Mouse (Mus musculus): Measurements from ENCODE around the gene Sstr3. TPM values are rescaled to one million over a fixed set of nuclear protein-coding genes. Genes with fewer than 3 reads are reported as not detected.

Gene Sstr3
- under 1 TPM; 0.39 to 0.42 TPM for total RNA-seq (2021)
- long read RNA-seq, experiment 1, result 0 reads
- long read RNA-seq, experiment 2, result 0 reads

DNA sequence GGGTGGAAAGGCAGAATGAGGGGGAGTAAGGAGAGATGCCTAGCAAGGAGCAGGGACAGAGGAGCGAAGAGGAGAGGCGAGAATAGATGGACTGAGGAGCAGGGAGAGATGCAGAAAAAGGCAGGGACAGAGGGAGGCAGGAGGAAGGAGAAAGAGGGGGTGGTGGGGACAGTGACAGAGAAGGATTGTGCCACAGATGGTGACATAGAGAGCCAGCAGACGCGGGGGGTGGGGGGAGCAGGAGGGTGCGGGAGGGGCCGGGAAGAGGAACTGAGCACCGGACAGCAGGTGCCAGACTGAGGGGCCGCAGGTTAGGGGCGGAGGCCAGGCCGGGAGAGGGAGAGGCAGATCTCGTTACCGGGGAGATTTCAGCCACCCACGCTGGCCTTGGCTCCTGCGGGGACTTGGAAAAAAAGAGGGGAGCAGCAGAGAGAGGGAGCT, at the start of gene Sstr3:
TSS of gene Sstr3 (minus strand) at position 125 of the 441 bp plus-strand sequence.
- peak; percentile 61 for DNase-seq

DNA sequence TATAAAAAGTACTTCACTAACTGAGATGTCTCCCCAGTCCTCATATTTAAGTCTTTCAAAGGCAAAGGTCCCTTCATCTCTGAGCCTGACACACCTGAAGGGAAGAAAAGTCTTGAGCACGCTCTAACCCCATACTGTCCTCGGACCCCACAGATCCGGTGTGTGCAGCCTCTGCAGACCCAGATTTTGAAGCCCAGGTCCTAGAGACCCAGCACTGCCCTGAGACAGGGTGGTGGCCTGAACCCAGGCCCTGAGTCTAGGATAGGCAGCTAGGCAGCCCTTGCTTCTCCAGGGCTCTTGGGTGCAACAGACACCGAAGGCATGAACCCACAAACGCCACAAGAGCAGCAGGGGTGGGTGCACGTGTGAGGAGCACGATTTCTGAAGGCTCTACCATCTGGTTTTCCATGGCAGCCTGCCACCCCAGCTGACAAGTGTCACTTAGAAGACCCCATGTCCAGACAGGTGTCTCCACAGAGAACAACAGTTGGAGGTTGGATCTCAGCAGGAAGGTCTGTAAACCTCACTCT, 49.5 kb upstream of the Sstr3 start:
- DNase-seq, result no peak

DNA sequence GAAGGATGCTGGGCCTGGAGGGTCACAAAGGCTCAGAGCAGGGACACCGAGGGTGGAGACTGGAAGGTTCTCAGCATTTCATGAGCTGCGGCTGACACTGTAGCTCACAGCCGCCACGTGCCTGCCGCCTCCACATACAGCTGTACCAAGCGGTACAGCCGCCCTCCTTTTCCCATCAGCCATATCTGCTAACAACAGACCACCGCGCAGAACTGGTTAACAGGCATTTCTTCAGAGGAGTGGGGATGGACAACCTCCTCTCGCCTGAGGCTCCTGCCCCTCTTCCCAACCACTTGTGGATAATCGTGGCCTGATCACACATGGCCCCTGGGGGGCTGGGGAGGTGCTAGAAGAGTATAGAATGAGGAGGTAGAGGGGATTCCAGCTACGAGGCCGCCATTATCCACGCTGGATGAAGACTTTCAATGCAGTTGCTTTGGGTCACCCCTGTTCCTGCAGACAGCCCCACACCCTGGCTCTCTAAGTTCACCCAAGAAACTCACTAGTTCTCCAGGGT, 48.0 kb upstream of the Sstr3 start:
- no peak for DNase-seq

DNA sequence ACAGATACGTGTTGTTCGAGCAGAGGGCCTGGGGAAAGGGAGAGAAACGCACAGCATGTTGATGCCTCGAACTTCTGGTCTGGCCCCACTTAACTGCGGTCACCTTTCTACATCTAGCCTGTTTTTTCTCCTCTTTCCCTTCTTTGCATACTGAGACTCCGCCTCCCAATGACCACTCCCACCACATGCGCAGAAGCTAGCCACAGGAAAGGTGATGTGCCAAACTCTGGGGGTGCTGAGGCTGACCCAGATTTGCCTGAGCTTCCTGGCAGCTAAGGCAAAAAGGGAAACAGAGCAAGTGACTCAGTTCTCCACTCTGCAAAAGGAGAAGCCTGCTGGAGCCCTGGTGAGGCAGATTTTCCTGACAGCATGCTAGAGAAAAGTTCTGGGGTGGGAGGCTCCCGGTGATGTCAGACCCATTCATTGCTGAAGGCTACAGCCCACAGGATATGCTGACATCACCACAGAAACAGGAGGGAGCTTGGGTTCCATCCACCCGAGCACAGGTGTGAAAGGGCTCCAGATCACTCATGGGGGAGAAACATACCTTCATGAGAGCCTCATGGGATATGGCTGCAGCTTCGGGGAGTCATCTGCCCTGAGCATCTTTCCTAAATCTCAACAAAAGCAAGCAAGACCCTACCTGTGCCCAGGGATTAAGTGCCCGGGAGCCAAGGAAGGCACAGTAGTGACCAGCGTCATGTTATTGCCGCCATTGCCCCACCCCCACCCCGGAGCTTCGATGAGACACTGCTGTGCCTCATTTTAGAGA, 47.4 kb upstream of the Sstr3 start:
- no peak for DNase-seq

DNA sequence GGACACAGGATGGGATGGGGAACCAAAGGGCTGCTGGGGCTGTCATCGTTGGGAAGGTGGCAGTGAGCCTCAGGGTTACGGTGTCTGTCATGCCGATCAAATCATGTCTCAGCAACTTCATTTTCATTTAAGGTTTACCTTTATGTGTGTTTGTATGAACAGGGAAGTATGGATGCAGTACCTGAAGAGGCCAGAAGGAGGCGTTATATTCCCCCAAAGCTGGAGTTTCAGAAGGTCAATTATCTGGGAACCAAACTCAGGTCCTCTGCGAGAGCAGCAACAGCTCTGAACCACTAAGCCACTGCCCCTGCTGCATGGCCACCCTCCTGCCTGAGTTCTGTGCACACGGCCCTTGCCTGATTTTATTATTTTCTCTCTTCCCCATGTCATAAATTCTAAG, 46.3 kb upstream of the Sstr3 start:
- no peak for DNase-seq

DNA sequence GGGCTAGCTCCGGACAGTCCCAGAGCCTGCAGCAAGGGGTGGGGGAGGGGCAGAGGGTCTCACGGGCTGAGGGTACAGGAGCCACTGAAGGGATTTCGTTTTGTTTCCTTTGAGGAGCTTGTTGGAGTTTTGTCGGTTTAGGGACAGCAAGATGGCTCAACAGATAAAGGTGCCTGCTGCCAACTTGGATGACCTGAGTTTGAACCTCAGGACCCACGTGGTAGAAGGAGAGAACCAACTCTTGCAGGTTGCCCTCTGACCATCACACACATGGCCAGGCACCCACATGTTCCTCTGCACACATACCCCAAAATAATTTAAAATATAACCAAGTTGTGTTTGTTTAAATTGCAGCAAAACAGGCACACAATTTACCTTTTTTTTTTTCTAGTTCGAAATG, 45.5 kb upstream of the Sstr3 start:
- no peak for DNase-seq

DNA sequence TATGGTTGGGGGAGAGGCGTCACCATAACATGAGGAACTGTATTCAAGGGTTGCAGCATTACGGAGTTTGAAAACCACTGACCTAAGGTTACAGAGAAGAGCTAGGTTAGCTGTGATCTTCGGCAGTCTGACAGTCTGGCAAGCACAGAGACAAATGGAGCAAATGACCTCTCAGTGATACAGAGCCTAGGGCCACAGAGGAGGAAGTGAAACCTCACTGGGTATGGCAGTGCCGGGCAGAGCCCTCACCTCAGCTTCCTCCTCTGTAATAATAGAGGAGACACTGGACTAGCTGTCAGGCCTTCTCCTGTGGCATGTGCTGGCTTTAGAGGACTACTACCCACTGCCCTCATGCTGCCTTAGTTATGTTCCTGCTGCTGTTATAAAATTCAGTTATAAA, 44.4 kb upstream of the Sstr3 start:
- DNase-seq, result no peak

DNA sequence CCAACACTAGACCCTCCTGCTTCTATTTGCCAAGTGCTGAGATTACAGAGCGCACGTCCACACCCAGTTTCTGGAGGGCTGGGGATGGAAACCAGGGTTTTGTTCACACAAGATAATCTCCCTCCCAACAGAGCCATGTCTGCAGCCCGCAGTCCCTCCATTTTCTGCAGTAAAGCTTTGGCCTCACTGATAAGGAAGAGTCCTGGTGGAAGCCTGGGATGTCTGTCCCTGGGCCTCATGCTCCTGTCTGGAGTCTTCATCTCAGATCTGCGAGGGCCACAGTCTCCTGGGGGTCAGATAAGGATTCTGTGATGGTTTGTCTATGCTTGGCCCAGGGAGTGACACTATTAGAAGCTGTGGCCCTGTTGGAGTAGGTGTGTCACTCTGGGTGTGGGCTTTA, 43.6 kb upstream of the Sstr3 start:
- DNase-seq, result no peak

DNA sequence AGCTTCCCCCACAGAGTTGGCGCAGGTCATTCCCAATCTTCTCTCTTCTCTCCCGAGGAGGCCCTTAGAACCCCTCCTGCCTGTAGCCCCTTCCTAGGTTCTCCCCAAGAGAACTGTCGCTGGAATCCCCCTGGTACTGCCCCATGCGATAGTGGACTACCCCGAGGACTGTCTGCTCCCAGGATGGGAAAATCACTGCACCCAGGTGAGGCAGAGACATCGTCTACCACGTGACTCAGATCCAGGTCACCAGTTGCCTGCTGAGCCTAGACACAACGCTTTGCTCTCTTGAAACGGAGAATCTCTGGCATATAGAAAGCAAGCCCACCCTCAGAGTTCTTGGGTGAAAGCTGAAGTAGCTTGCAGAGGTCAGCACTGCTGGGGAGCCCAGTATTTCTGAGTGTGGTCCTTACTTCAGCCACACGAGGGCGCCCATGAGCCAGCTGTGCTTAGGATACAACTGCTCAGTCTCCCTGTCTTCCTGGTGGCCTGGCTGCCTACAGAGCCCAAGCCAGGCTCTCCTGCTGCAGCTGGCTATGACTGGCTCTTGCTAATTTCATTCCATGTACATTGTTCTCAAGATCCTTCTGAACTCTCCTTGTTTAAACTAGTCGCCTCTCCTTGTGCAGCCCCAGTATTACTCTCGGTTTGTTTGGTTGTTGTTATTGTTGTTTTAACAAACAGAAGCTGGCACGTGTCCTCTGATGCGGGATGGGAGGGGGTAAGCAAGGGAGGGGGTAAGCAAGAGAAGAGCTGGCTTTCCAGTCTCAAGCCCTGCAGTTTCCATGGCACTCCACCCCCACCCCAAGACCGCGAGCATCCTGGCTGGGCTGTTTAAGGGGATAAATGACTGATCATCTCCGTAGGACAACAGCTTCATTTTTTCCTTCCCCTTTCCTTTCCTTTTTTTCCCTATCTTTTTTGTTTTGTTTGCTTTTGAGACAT, 42.8 kb upstream of the Sstr3 start:
- peak; percentile 92 for DNase-seq

DNA sequence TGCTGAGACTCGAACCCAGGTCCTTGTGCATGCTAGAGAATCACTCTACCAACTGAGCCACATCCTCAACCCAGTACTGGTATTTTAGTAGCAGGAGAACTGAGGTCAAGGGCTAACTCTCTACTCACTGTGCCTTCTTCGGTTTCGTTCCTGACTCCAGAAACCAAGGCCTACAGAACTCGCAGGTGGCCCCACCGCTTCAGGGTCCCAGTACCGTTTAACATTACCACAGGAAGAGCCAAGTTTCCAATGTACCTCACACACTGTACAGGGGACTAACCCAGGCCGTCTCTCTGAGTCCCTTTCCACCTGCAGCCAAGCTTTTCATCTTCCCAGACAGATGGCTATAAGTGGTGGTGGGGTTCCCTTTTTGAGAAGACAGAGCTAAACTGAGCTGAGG, 40.9 kb upstream of the Sstr3 start:
- no peak for DNase-seq

DNA sequence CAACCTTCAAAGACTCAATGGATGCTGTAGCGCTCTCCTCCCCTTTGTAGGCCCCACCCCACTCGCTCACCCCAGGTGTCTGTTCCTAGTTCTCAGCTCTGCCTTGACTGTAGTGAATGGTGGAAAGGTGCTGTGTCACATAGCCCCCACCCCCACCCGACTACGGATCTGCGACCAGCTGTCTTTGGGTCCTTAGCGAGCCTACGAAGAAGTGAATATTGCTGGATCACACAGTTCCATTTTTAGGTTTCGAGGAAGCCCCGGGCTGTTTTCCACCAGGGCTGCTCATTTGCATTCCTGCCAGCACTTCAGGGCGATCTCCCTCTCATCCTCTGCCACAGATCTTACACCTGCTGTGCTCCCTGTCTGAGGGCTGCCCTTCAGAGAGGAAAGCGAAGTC, 38.9 kb upstream of the Sstr3 start:
- no peak for DNase-seq

DNA sequence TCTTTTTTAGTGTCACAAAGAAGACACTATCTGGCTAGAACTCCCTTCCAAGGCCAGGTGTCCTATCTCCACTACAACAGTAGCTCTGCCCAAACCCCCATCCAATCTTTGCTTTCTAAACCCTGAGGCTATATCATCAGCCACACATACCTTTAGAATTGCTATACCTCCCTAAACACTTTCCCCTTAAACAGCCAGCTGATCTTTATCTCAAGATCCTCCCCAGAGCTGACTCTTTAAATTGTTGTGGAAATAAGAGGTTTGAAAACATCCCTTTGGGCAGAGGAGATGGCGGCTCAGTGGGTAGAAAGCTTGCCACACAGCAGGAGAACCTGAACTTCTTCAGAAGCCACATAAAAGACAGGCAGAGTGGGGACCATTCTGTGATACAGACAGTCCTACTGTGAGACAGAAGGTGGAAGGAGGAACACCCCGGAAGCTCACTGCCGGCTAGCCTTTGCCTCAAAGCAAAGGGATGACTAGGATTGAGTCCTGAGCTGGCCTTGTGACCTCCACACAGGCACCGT, 31.9 kb upstream of the Sstr3 start:
- DNase-seq, result no peak

DNA sequence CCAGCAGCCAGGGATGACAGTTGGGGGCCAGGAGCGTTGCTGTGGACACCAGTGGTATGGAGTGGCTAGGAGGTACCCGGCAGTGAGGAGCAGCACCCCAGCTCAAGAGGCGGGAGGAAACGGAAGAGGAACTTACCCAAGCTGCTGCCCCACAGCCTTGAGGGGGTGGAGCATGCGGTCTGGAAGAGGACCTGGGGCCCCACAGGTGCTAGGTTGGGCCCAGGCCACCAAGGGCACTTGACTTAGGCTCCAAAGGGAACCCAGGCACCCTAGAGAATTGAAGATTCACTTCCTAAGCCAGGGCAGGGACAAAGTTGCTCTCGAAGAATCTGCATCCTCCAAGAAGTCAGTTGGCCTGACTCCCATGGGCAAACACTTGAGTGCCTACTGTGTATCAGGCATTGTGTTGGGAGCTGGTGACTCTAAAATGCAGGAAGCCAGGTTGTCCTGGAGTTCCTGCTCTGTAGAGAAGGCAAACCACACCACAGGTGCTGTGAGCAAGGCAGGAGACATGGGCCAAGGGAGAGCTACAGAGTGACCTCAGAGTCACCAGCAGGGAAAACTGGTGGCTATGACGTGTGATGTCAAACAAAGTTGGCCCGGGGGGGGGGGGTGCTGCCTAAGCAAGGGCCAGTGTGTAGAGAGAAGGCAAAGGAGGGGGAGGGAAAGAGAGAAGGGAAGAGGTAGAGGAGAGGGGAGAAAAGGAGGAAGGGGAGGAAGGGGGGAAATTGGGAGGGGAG, 28.3 kb upstream of the Sstr3 start, which contains the start of gene Rac2:
TSS of gene Rac2 (minus strand) at position 126 of the 740 bp plus-strand sequence.
- no peak for DNase-seq

DNA sequence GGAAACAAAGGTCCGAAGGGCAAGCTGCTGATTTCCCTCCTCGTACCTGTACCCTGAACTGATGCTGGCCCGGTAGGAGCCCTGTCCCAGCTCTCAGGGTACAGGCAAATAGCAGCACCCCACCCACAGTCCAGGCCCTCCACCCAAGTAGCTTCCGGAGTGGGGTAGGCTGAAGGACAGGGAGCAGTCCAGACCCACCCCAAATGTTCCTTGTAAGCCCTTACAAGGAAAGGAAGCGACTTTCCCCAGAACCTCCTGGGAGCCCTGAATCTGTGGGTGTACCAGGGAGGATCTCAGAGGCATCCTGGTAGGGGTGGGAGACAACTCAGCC, 27.8 kb upstream of the Sstr3 start:
- DNase-seq, result no peak

DNA sequence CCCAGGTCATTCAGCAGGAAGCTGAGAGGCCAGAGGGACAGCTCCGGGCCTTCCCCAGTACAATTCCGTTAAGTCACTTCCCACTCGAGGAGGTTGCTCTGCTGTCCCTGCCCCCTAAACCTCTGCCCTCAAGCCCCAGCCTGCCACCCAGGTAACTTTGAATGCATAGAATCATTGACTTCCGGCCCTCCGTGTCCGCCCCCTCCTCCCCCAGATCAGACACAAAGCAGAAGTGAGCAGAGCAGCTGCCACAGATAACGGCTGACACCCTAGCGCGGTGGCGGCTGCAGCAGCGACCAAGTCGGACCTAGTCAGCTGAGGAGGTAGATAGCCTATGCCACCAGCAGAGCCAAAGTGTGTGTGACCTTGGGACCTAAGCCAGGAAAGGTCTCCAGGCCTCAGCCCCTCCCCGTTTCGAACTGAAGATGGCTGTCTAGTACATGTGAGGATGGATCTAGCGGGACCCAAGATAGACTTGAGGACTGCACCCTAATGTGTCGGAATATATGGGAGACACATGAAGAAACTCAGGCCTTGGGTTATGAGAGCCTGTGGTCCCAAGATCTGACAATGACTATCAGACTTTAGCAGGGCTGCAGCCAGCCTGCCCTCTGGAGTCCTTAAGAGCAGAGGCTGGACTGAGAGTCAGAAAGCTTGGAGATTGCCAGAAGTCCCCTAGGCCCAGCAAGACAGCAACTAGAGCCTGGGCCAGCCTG, 27.2 kb upstream of the Sstr3 start:
- DNase-seq, result no peak

DNA sequence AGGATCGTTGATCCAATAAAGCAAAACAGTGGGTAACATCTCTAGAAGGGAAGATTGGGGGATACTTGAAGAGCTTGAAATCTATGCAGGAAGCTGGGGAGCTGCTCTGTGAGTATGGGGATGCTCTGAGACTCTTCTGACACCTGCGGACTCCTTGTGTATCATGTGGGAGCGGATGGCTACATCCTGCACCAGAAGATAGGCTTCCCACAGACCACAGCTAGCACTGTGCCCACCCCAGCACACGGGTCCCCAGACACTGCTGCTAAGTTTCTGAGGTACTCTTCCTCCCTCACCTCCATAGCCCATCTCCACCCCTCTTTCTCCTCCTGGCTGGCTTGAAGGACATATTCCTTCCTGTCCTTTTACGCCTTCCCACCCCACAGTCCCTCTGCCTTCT, 25.7 kb upstream of the Sstr3 start:
- DNase-seq, result no peak

DNA sequence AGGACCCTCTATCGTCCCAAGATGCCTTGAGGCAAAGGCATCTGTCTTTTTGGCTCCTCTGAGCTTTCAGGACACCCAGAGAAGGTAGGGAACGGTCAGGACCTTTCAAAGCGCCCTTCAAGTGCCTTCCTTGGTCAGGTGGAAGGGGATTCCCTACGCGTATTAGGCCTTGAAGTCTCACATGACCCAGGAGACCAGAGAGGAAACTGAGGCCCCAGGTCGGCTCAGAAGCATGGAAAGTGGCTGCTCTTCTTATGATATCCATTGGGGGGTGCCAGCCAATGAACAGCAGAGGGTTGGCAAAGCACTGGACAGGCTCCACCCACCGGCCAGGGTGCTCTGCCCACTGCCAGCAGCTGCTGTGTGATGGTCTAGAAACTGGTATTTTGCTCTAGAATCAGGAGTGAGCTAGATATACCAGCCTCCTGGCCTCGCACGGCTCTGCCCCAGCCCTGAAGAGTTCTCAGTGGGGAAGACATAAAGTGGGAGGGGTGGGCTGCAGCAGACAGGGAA, 23.2 kb upstream of the Sstr3 start:
- DNase-seq, result no peak

DNA sequence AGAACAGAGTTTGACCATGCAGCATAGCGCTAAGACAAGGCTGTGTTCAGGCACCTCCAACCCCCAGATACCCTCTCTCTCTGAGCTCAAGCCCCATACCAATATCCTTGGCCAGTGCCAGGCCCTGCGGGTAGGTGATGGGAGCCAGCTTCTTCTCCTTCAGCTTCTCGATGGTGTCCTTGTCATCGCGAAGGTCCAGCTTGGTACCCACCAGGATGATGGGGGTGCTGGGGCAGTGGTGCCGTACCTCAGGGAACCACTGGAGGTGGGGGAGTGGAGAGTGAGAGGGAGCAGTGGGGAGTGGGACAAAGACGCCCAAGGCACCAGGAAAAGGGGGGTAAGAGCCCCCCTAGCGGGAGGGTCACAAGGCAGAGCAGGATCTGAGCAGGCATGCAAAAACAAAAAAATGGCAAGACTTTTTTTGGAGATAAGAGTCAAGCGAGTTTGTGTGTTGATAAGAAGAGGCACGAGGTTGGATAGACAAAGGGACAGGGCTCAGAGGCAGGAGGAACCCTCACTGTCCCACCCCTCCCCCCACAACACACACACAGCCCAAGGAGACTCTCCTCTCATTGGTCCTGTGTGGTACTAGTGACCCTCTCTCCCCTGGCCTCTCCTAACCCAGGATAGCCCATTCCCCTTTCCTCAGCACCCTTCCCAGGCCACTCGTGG, 20.4 kb upstream of the Sstr3 start:
- no peak for DNase-seq

DNA sequence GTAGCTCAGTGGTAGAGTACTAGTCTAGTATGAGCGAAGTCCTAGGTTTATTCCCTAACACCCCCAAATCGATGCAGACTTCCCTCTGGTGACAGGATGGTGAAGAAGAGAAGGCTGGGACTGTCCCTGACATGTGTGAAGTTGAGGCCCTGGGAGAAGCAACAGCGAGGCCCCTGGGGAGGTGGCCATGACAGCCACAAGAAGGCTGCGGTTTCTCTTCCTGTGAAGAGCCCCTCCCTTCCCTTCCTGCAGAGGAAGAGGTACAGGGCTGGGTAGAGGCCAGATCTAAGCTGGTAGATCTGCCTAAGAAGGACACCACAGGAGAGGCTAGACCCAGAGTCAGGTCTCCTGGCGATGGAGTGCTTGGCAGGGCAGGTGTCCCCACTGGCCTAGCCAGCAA, 19.5 kb upstream of the Sstr3 start:
- DNase-seq, result no peak

DNA sequence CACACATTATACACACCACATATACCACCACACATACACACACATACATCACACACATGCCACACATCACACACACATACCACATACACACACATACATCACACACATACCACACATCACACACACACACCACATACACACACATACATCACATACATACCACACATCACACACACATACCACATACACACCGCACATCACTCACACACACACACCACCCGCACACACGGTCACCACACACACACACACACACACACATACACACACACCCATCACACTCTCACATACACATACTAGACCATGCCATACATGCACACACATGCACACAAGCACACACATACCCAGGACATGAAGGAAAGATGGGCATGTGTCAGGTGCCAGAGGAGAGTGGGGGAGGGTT, 18.9 kb upstream of the Sstr3 start:
- DNase-seq, result no peak

Measured in adrenal gland, postnatal 10 days (tissue).